Mouse (Mus musculus) liver, postnatal 0 days (tissue): ENCODE data around the gene Csad.

Experiments
- CTCF ChIP-seq: sonication (generic); IDR thresholded peaks from 2 replicates; pipeline ENCODE4 v1.5.1; 2016; ENCODE audit warnings: antibody characterized with exemption, low read depth
- EP300 ChIP-seq: IDR thresholded peaks from 2 replicates; pipeline ENCODE4 v1.6.1; 2016; ENCODE audit warnings: antibody characterized with exemption, low read depth, mild to moderate bottlenecking

DNA sequence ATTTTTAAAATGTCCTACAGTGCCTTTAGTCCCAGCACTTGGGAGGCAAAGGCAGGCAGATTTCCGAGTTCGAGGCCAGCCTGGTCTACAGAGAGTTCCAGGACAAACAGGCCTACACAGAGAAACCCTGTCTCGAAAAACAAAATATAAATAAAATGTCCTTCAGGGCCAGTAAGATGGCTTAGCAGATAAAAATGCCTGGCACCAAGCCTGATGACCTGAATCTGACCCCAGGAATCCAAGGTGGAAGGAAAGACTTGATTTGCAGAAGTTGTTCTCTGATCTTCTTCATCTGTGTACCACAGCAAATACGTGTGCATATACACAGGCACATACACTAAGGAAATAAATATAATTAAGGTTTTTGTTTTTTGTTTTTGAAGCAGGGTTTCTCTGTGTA is 9.2 kb downstream of the Csad start:
- no peak for TF ChIP-seq CTCF
- no peak for TF ChIP-seq EP300
